Mouse (Mus musculus) ES-Bruce4 (cell line): Measurements from ENCODE around the gene Malrd1.

ENCODE experiments used
- CTCF ChIP-seq: IDR thresholded peaks from one replicate; pipeline ENCODE4 v1.8.1; 2011; ENCODE audit warnings: low read depth, low read length
- EP300 ChIP-seq: IDR thresholded peaks from 2 replicates; pipeline ENCODE4 v1.6.1; 2011; ENCODE audit warnings: low read depth, low read length; ENCODE audit not compliant: insufficient read depth
- POLR2A ChIP-seq: IDR thresholded peaks from one replicate; pipeline ENCODE4 v1.8.1; 2011; ENCODE audit warnings: low read length; ENCODE audit not compliant: insufficient read depth

- TF ChIP-seq CTCF (no peak), EP300 (no peak), POLR2A (no peak)
Measured at GRCm38 (mm10) chr2:16214111-16214510, 687.8 kb downstream of the Malrd1 start.
